Mouse (Mus musculus): ENCODE results near the gene Spin2f. TPM values are rescaled to one million over a fixed set of nuclear protein-coding genes. Genes with fewer than 3 reads are reported as not detected.
"Not testable (repeated sequence)": the region's sequence is repeated elsewhere in the genome, so short reads cannot be mapped to it uniquely, and the experiment has no call there.

The Spin2f gene
- not detected in 2 replicates for polyA plus RNA-seq (2014; fragmentation: Nextera tagmentation; extraction: Ambion mirVana)

GRCm38 (mm10) chrX:31253594-31253993, at the start of gene Spin2f:
Gene Spin2f (plus strand): TSS chrX:31253894.
- not testable (repeated sequence) for H3K27ac ChIP-seq (replicated peaks in 1 of 2; ENCODE audit: control insufficient read depth in 1 of 2, insufficient read depth in 1 of 2, low read depth in 2 of 2, low read length in 2 of 2); H3K36me3 ChIP-seq (ENCODE audit: control insufficient read depth, insufficient read depth, low read length); H3K27me3 ChIP-seq (ENCODE audit: control insufficient read depth, insufficient read depth, low read length); H3K9ac ChIP-seq (ENCODE audit: low read length); H3K4me2 ChIP-seq (ENCODE audit: low read length); ATAC-seq (ENCODE audit: insufficient number of reproducible peaks, insufficient read depth, low FRiP score, low read depth); H3K4me3 ChIP-seq (ENCODE audit: control insufficient read depth in 1 of 2, insufficient read depth in 1 of 2, low read depth in 1 of 2, low read length in 2 of 2); H3K9me3 ChIP-seq (ENCODE audit: control insufficient read depth, low read length); H3K4me1 ChIP-seq (ENCODE audit: control insufficient read depth in 2 of 2, insufficient read depth in 2 of 2, low read length in 2 of 2)
- WGBS = 26% methylated on average over 1 of the region's 6 CpGs

- H3K9ac ChIP-seq (ENCODE audit: low read length); ATAC-seq (ENCODE audit: insufficient number of reproducible peaks, insufficient read depth, low FRiP score, low read depth); H3K36me3 ChIP-seq (ENCODE audit: control insufficient read depth, insufficient read depth, low read length); H3K4me3 ChIP-seq (ENCODE audit: control insufficient read depth in 1 of 2, insufficient read depth in 1 of 2, low read depth in 1 of 2, low read length in 2 of 2); H3K4me2 ChIP-seq (ENCODE audit: low read length); H3K27me3 ChIP-seq (ENCODE audit: control insufficient read depth, insufficient read depth, low read length); H3K9me3 ChIP-seq (ENCODE audit: control insufficient read depth, low read length); H3K4me1 ChIP-seq (ENCODE audit: control insufficient read depth in 2 of 2, insufficient read depth in 2 of 2, low read length in 2 of 2); H3K27ac ChIP-seq (replicated peaks in 1 of 2; ENCODE audit: control insufficient read depth in 1 of 2, insufficient read depth in 1 of 2, low read depth in 2 of 2, low read length in 2 of 2): not testable (repeated sequence)
- WGBS = 80% methylated on average over 7 of the region's 7 CpGs
Measured at GRCm38 (mm10) chrX:31212136-31212535, 41.6 kb upstream of the Spin2f start.

- WGBS = 72% methylated on average over 9 of the region's 9 CpGs
Measured at GRCm38 (mm10) chrX:31223536-31223935, 30.2 kb upstream of the Spin2f start.

GRCm38 (mm10) chrX:31235088-31235487, 18.6 kb upstream of the Spin2f start:
- H3K27ac ChIP-seq (replicated peaks in 1 of 2; ENCODE audit: control insufficient read depth in 1 of 2, insufficient read depth in 1 of 2, low read depth in 2 of 2, low read length in 2 of 2); ATAC-seq (ENCODE audit: insufficient number of reproducible peaks, insufficient read depth, low FRiP score, low read depth); H3K27me3 ChIP-seq (ENCODE audit: control insufficient read depth, insufficient read depth, low read length); H3K4me2 ChIP-seq (ENCODE audit: low read length); H3K4me1 ChIP-seq (ENCODE audit: control insufficient read depth in 2 of 2, insufficient read depth in 2 of 2, low read length in 2 of 2); H3K36me3 ChIP-seq (ENCODE audit: control insufficient read depth, insufficient read depth, low read length); H3K9ac ChIP-seq (ENCODE audit: low read length); H3K4me3 ChIP-seq (ENCODE audit: control insufficient read depth in 1 of 2, insufficient read depth in 1 of 2, low read depth in 1 of 2, low read length in 2 of 2): not testable (repeated sequence)
- 50% methylated on average over 4 of the region's 4 CpGs for WGBS
- peaks cover 19% of the 10 kb centered on the region for H3K9me3 ChIP-seq (ENCODE audit: control insufficient read depth, low read length)

More at GRCm38 (mm10) chrX:31223536-31223935, 30.2 kb upstream of the Spin2f start:
- not testable (repeated sequence) for ATAC-seq (ENCODE audit: insufficient number of reproducible peaks, insufficient read depth, low FRiP score, low read depth); H3K4me3 ChIP-seq (ENCODE audit: control insufficient read depth in 1 of 2, insufficient read depth in 1 of 2, low read depth in 1 of 2, low read length in 2 of 2); H3K27ac ChIP-seq (replicated peaks in 1 of 2; ENCODE audit: control insufficient read depth in 1 of 2, insufficient read depth in 1 of 2, low read depth in 2 of 2, low read length in 2 of 2); H3K4me2 ChIP-seq (ENCODE audit: low read length); H3K4me1 ChIP-seq (ENCODE audit: control insufficient read depth in 2 of 2, insufficient read depth in 2 of 2, low read length in 2 of 2); H3K9ac ChIP-seq (ENCODE audit: low read length); H3K27me3 ChIP-seq (ENCODE audit: control insufficient read depth, insufficient read depth, low read length); H3K36me3 ChIP-seq (ENCODE audit: control insufficient read depth, insufficient read depth, low read length)
- peaks cover 22% of the 10 kb centered on the region for H3K9me3 ChIP-seq (ENCODE audit: control insufficient read depth, low read length)

GRCm38 (mm10) chrX:31241754-31242153, 11.9 kb upstream of the Spin2f start:
- H3K9me3 ChIP-seq (ENCODE audit: control insufficient read depth, low read length) = 0 out of 2 replicates have a peak, but pooled peaks cover 11% of the 10 kb centered on the region
- H3K9ac ChIP-seq (ENCODE audit: low read length); H3K27ac ChIP-seq (replicated peaks in 1 of 2; ENCODE audit: control insufficient read depth in 1 of 2, insufficient read depth in 1 of 2, low read depth in 2 of 2, low read length in 2 of 2); H3K4me2 ChIP-seq (ENCODE audit: low read length); ATAC-seq (ENCODE audit: insufficient number of reproducible peaks, insufficient read depth, low FRiP score, low read depth); H3K36me3 ChIP-seq (ENCODE audit: control insufficient read depth, insufficient read depth, low read length); H3K4me3 ChIP-seq (ENCODE audit: control insufficient read depth in 1 of 2, insufficient read depth in 1 of 2, low read depth in 1 of 2, low read length in 2 of 2); H3K4me1 ChIP-seq (ENCODE audit: control insufficient read depth in 2 of 2, insufficient read depth in 2 of 2, low read length in 2 of 2); H3K27me3 ChIP-seq (ENCODE audit: control insufficient read depth, insufficient read depth, low read length): not testable (repeated sequence)
- WGBS = 57% methylated on average over 3 of the region's 3 CpGs

Other genes starting within 250 kb of the Spin2f start
- gene Btbd35f29, start 136.2 kb upstream of the Spin2f start, polyA plus RNA-seq (2014; fragmentation: Nextera tagmentation; extraction: Ambion mirVana) = not detected in 2 replicates
- not detected in 2 replicates for gene Btbd35f26, start 82.6 kb downstream of the Spin2f start, polyA plus RNA-seq (2014; fragmentation: Nextera tagmentation; extraction: Ambion mirVana)
- gene Btbd35f19, start 130.0 kb downstream of the Spin2f start, polyA plus RNA-seq (2014; fragmentation: Nextera tagmentation; extraction: Ambion mirVana) = not detected in 2 replicates